Mouse (Mus musculus) liver, embryonic 12.5 days (tissue): ENCODE results near the gene Vsir. TPM values are rescaled to one million over a fixed set of nuclear protein-coding genes. Genes with fewer than 3 reads are reported as not detected.

Experiments used
- polyA plus RNA-seq: library from polyadenylated mRNA; unstranded; fragments of >200 nt; fragmentation: Nextera tagmentation; extraction: Ambion mirVana; gene quantifications from 2 replicates; pipeline ENCODE4 v1.2.1, GENCODE M21; 2016

The Vsir gene
- polyA plus RNA-seq, 1 experiment from 2014 or later, result 3.5 TPM

Other genes starting within 250 kb of the Vsir start
- 0.10 and 0.13 TPM in 2 replicates for gene Spock2, start 240.6 kb upstream of the Vsir start, polyA plus RNA-seq
- 0.22 and 0.31 TPM in 2 replicates for gene Chst3, start 127.6 kb upstream of the Vsir start, polyA plus RNA-seq
- gene Psap, start 69.2 kb upstream of the Vsir start, polyA plus RNA-seq, result 42.9 and 43.3 TPM in 2 replicates
- 0.57 TPM in 1 of 2 replicates, not detected in the other for gene Gm17455, start 52.9 kb downstream of the Vsir start, polyA plus RNA-seq